30 mouse cellular contexts compared by ENCODE assay signal in the genomic region with DNA sequence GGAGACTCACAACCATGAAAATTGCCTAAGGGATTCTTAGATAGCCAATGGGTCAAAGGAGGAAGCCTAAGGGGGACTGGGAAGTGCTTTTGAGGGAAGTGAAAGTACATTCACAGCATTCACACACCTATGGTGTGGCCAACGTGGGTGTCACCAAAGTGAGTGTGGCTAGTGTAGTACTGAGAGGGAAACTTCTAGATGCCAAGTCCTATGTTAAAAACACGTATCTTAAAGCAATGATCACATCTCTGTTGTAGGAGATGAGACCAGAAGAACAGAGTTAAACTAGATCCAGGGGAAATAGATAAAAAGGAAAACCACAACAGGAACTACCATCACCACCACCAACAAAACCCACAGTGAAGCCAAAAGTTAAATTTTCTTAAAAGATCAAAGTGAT.
A peak's percentile ranks its signal among the peaks of the same experiment; 100 is the strongest.
DNase-seq lines count a peak whose midpoint lies in the region; ATAC-seq and TF ChIP-seq lines count a peak whose summit lies in the region.
"Had no signal": no experiment of that assay in that cellular context is flagged by ENCODE, and none has a peak within 500 bp of the region (broad histone marks: within the 10 kb centered on the region; RNA-seq: fewer than 3 reads in every experiment).

No protein-coding gene starts in this region.

- peak; percentile 52 for DNase-seq in heart, adult 11 months
- no peak for DNase-seq in heart, postnatal 14 days
- peak; percentile 17 for DNase-seq in thymus, postnatal 0 days (ENCODE audit: low spot score)
- DNase-seq in thymus, postnatal 25 days = no peak
- DNase-seq in frontal cortex, postnatal 36 days (ENCODE audit: low spot score in 2 of 2) = no peak
- DNase-seq: adrenal gland, adult 8-10 months; cerebellum, adult 8-10 months; cerebellum, postnatal 36 days; embryo, embryonic 11 days; forebrain, postnatal 0 days; gastrocnemius, postnatal 10 days; heart, postnatal 36 days; liver, embryonic 13.5 days; lung, adult 18-20 months; lung, postnatal 10 days; thymus, postnatal 4 days had no signal

- no peak overlapping the region for H3K4me3 ChIP-seq in intestine, postnatal 0 days (ENCODE audit: low read depth, low read length)
- H3K4me3 ChIP-seq: embryonic facial prominence, embryonic 13.5 days; forebrain, embryonic 10.5 days; heart, embryonic 10.5 days; heart, embryonic 15.5 days; hindbrain, embryonic 12.5 days; intestine, embryonic 15.5 days; left cerebral cortex, adult 2 months; limb, embryonic 13.5 days; liver, embryonic 13.5 days had no signal

- no peaks in the 10 kb centered on the region for H3K9me3 ChIP-seq in intestine, postnatal 0 days (ENCODE audit: control insufficient read depth)
- H3K9me3 ChIP-seq: embryonic facial prominence, embryonic 13.5 days; forebrain, embryonic 10.5 days; heart, embryonic 10.5 days; heart, embryonic 15.5 days; hindbrain, embryonic 12.5 days; intestine, embryonic 15.5 days; limb, embryonic 13.5 days; liver, embryonic 13.5 days had no signal

- H3K36me3 ChIP-seq in intestine, postnatal 0 days (ENCODE audit: control insufficient read depth, insufficient read depth) = no peaks in the 10 kb centered on the region
- H3K36me3 ChIP-seq: embryonic facial prominence, embryonic 13.5 days; forebrain, embryonic 10.5 days; heart, embryonic 10.5 days; heart, embryonic 15.5 days; hindbrain, embryonic 12.5 days; intestine, embryonic 15.5 days; limb, embryonic 13.5 days; liver, embryonic 13.5 days had no signal

- ATAC-seq in megakaryocyte progenitor cell, adult 5-6 weeks (replicated peaks; ENCODE audit: poor library complexity) = peak; percentile 47; the same call in 1 of the 2 replicates
- no peak for ATAC-seq in intestine, postnatal 0 days
- ATAC-seq: activated CD4-positive, CD25-positive, alpha-beta regulatory T cell, adult 4 months; CD4-positive, CD25-positive, alpha-beta regulatory T cell, adult 4 months; forebrain, postnatal 0 days; hindbrain, postnatal 0 days; intestine, embryonic 15.5 days had no signal

- no peak overlapping the region for H3K9ac ChIP-seq in intestine, postnatal 0 days (ENCODE audit: low read depth, low read length)
- H3K9ac ChIP-seq: embryonic facial prominence, embryonic 13.5 days; forebrain, postnatal 0 days; heart, embryonic 15.5 days; hindbrain, embryonic 12.5 days; intestine, embryonic 15.5 days; limb, embryonic 13.5 days; liver, embryonic 13.5 days had no signal

- no peaks in the 10 kb centered on the region for H3K27me3 ChIP-seq in intestine, postnatal 0 days (replicated peaks; ENCODE audit: control insufficient read depth, insufficient read depth, low read length)
- H3K27me3 ChIP-seq: embryonic facial prominence, embryonic 13.5 days; heart, embryonic 15.5 days; hindbrain, embryonic 12.5 days; intestine, embryonic 15.5 days; limb, embryonic 13.5 days; liver, embryonic 13.5 days had no signal

- WGBS in intestine, postnatal 0 days = 65% methylated on average over 2 of the region's 2 CpGs

- TF ChIP-seq CTCF in intestine, postnatal 0 days (IDR thresholded peaks at IDR 0.05; ENCODE audit: low read depth) = no peak

- intact Hi-C loops in heart, postnatal 14 days (cut with DNase I) = no loop called here

- H3K27ac ChIP-seq in intestine, postnatal 0 days (ENCODE audit: low read depth, low read length) = no peak overlapping the region
- H3K27ac ChIP-seq: embryonic facial prominence, embryonic 13.5 days; forebrain, embryonic 10.5 days; heart, embryonic 10.5 days; heart, embryonic 15.5 days; hindbrain, embryonic 12.5 days; hindbrain, postnatal 0 days; intestine, embryonic 15.5 days; left cerebral cortex, adult 2 months; limb, embryonic 13.5 days; liver, embryonic 13.5 days had no signal

- H3K4me1 ChIP-seq in intestine, postnatal 0 days (replicated peaks; ENCODE audit: control insufficient read depth, insufficient read depth, low read length) = no peaks in the 10 kb centered on the region
- H3K4me1 ChIP-seq: hindbrain, embryonic 12.5 days; limb, embryonic 13.5 days; liver, embryonic 13.5 days had no signal

- H3K4me2 ChIP-seq in intestine, postnatal 0 days (replicated peaks; ENCODE audit: low read depth) = no peak overlapping the region
- H3K4me2 ChIP-seq: embryonic facial prominence, embryonic 13.5 days; heart, embryonic 15.5 days; hindbrain, embryonic 12.5 days; intestine, embryonic 15.5 days; limb, embryonic 13.5 days; liver, embryonic 13.5 days; midbrain, embryonic 11.5 days had no signal

Comparison
In these comparisons a context has a peak if more than half of its experiments do, and no peak if none do; other contexts are left out.
1. DNase-seq: peak in heart, adult 11 months (single experiment) and thymus, postnatal 0 days (single experiment); none in heart, postnatal 14 days (0 of 2), thymus, postnatal 25 days (single experiment) and frontal cortex, postnatal 36 days (0 of 2).